ENCODE assay signal across 27 mouse cellular contexts in the genomic region with DNA sequence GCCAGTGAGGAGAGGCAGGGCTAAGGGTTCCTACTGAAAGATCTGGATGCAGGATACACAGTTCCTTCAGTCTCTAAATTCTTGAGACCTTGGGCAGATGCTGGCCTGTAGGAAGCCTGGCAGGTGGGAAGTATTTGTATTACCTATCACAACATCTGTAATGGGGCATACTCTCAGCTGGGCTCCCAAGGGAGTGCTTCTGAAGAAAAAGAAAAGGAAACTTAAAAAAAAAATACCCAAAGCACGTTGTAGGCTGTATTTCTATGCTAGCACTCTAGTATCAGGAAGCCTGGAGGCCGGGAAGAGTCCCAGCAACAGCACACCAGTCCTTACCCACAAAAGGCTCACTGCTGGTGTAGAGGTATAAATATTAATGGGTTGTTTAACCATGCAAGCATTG. TPM values are rescaled to one million over a fixed set of nuclear protein-coding genes. Genes with fewer than 3 reads are reported as not detected.
A peak's percentile ranks its signal among the peaks of the same experiment; 100 is the strongest.
DNase-seq lines count a peak whose midpoint lies in the region; ATAC-seq and TF ChIP-seq lines count a peak whose summit lies in the region.
"Had no signal": no experiment of that assay in that cellular context is flagged by ENCODE, and none has a peak within 500 bp of the region (broad histone marks: within the 10 kb centered on the region; RNA-seq: fewer than 3 reads in every experiment).

No protein-coding gene starts in this region.

- no peak for ATAC-seq in hindbrain, embryonic 12.5 days (ENCODE audit: low FRiP score)
- ATAC-seq in hindbrain, embryonic 14.5 days (ENCODE audit: low FRiP score) = no peak
- ATAC-seq in limb, embryonic 12.5 days (ENCODE audit: insufficient number of reproducible peaks, insufficient read depth, low FRiP score, low TSS enrichment, low read depth) = no peak
- ATAC-seq: forebrain, embryonic 13.5 days; forebrain, embryonic 16.5 days; hindbrain, embryonic 16.5 days; inflammation-experienced regulatory T-cells, adult 6 months had no signal

- TF ChIP-seq POLR2A in cortical plate, adult 2 months (IDR thresholded peaks at IDR 0.05; ENCODE audit: extremely low read depth, insufficient read depth, low read length) = no peak
- no peak for TF ChIP-seq POLR2A in olfactory bulb, adult 2 months (IDR thresholded peaks at IDR 0.05; ENCODE audit: insufficient read depth, low read depth, low read length)

- 39% methylated on average over 2 of the region's 2 CpGs for WGBS in hindbrain, embryonic 12.5 days
- WGBS in hindbrain, embryonic 14.5 days = 38% methylated on average over 2 of the region's 2 CpGs
- WGBS in limb, embryonic 12.5 days = 44% methylated on average over 2 of the region's 2 CpGs
- 59% methylated on average over 2 of the region's 2 CpGs for WGBS in limb, embryonic 10.5 days
- 59% methylated on average over 2 of the region's 2 CpGs for WGBS in olfactory bulb, adult 2 months

- H3K27me3 ChIP-seq in hindbrain, embryonic 12.5 days = 0 out of 2 replicates have a peak, but pooled peaks cover 8% of the 10 kb centered on the region
- no peaks in the 10 kb centered on the region for H3K27me3 ChIP-seq in hindbrain, embryonic 14.5 days (ENCODE audit: control insufficient read depth, insufficient read depth, low read length)
- H3K27me3 ChIP-seq in limb, embryonic 12.5 days = peaks cover 48% of the 10 kb centered on the region
- H3K27me3 ChIP-seq in limb, embryonic 10.5 days (ENCODE audit: low read depth, poor library complexity, severe bottlenecking) = peaks cover 62% of the 10 kb centered on the region
- H3K27me3 ChIP-seq: heart, embryonic 12.5 days; heart, embryonic 15.5 days had no signal

- no peak overlapping the region for H3K4me2 ChIP-seq in hindbrain, embryonic 12.5 days (replicated peaks)
- no peak overlapping the region for H3K4me2 ChIP-seq in hindbrain, embryonic 14.5 days (replicated peaks)
- H3K4me2 ChIP-seq in limb, embryonic 12.5 days = peak overlapping the region; percentile 6; the same call in 1 of the 2 replicates

- DNase-seq in hindbrain, embryonic 14.5 days (ENCODE audit: low spot score) = no peak
- no peak for DNase-seq in limb, embryonic 10.5 days (ENCODE audit: low spot score)
- DNase-seq in adrenal gland, adult 18-20 months (ENCODE audit: low spot score in 2 of 2) = no peak
- DNase-seq: adrenal gland, adult 8-10 months; adrenal gland, postnatal 25 days; B cell, adult 2 months; cerebellum, adult 11-12 months; cerebellum, adult 8-10 months; cerebellum, postnatal 10 days; cerebellum, postnatal 36 days; gastrocnemius, adult 2 months; gastrocnemius, postnatal 14 days; heart, adult 18-20 months; heart, postnatal 10 days; heart, postnatal 36 days had no signal

- H3K36me3 ChIP-seq in hindbrain, embryonic 12.5 days = no peaks in the 10 kb centered on the region
- H3K36me3 ChIP-seq in hindbrain, embryonic 14.5 days (replicated peaks; ENCODE audit: control insufficient read depth, insufficient read depth) = no peaks in the 10 kb centered on the region
- no peaks in the 10 kb centered on the region for H3K36me3 ChIP-seq in limb, embryonic 12.5 days
- peaks cover 6% of the 10 kb centered on the region; the same call in 1 of the 2 replicates for H3K36me3 ChIP-seq in limb, embryonic 10.5 days
- H3K36me3 ChIP-seq: heart, embryonic 12.5 days; heart, embryonic 15.5 days had no signal

- no peak for TF ChIP-seq CTCF in cortical plate, adult 2 months (IDR thresholded peaks at IDR 0.05; ENCODE audit: extremely low read depth, insufficient read depth, low read length)
- no peak for TF ChIP-seq CTCF in olfactory bulb, adult 2 months (IDR thresholded peaks at IDR 0.05; ENCODE audit: insufficient read depth, low read depth, low read length)

- peaks cover 39% of the 10 kb centered on the region for H3K4me1 ChIP-seq in hindbrain, embryonic 12.5 days
- peaks cover 14% of the 10 kb centered on the region for H3K4me1 ChIP-seq in hindbrain, embryonic 14.5 days (replicated peaks; ENCODE audit: control insufficient read depth, insufficient read depth, low read length)
- H3K4me1 ChIP-seq in limb, embryonic 12.5 days (replicated peaks) = peaks cover 31% of the 10 kb centered on the region
- H3K4me1 ChIP-seq in limb, embryonic 10.5 days = peaks cover 53% of the 10 kb centered on the region
- peaks cover 2% of the 10 kb centered on the region; the same call in 1 of the 2 replicates for H3K4me1 ChIP-seq in cortical plate, adult 2 months (ENCODE audit: control insufficient read depth, insufficient read depth, low read length)
- H3K4me1 ChIP-seq in olfactory bulb, adult 2 months (ENCODE audit: control insufficient read depth, insufficient read depth, low read length) = peaks cover 16% of the 10 kb centered on the region

- no peaks in the 10 kb centered on the region for H3K9me3 ChIP-seq in hindbrain, embryonic 12.5 days (replicated peaks)
- no peaks in the 10 kb centered on the region for H3K9me3 ChIP-seq in hindbrain, embryonic 14.5 days (ENCODE audit: control insufficient read depth, low read length)
- no peaks in the 10 kb centered on the region for H3K9me3 ChIP-seq in limb, embryonic 12.5 days
- H3K9me3 ChIP-seq in limb, embryonic 10.5 days (replicated peaks) = no peaks in the 10 kb centered on the region
- H3K9me3 ChIP-seq: forebrain, embryonic 10.5 days; forebrain, embryonic 13.5 days; heart, embryonic 12.5 days; heart, embryonic 15.5 days had no signal

- no peak overlapping the region for H3K4me3 ChIP-seq in hindbrain, embryonic 12.5 days
- H3K4me3 ChIP-seq in hindbrain, embryonic 14.5 days (replicated peaks; ENCODE audit: low read length) = no peak overlapping the region
- H3K4me3 ChIP-seq in limb, embryonic 12.5 days (replicated peaks) = no peak overlapping the region
- H3K4me3 ChIP-seq in limb, embryonic 10.5 days = no peak overlapping the region
- no peak overlapping the region for H3K4me3 ChIP-seq in cortical plate, adult 2 months (ENCODE audit: insufficient read depth, low read length)
- no peak overlapping the region for H3K4me3 ChIP-seq in olfactory bulb, adult 2 months (ENCODE audit: insufficient read depth, low read depth, low read length)
- H3K4me3 ChIP-seq: forebrain, embryonic 10.5 days; forebrain, embryonic 13.5 days; heart, embryonic 15.5 days had no signal

- H3K9ac ChIP-seq in hindbrain, embryonic 12.5 days = 0 out of 2 replicates have a peak overlapping the region, but pooled peaks have one; percentile 9
- H3K9ac ChIP-seq in hindbrain, embryonic 14.5 days = no peak overlapping the region
- no peak overlapping the region for H3K9ac ChIP-seq in limb, embryonic 12.5 days (replicated peaks)
- H3K9ac ChIP-seq: forebrain, embryonic 13.5 days had no signal

- H3K27ac ChIP-seq in hindbrain, embryonic 12.5 days = 0 out of 2 replicates have a peak overlapping the region, but pooled peaks have one; percentile 18
- H3K27ac ChIP-seq in hindbrain, embryonic 14.5 days = no peak overlapping the region
- H3K27ac ChIP-seq in limb, embryonic 12.5 days = no peak overlapping the region
- H3K27ac ChIP-seq in limb, embryonic 10.5 days = no peak overlapping the region
- peak overlapping the region; percentile 76; the same call in 1 of the 2 replicates for H3K27ac ChIP-seq in cortical plate, adult 2 months (ENCODE audit: insufficient read depth, low read length)
- 0 out of 2 replicates have a peak overlapping the region, but pooled peaks have one; percentile 38 for H3K27ac ChIP-seq in olfactory bulb, adult 2 months (ENCODE audit: insufficient read depth, low read depth, low read length)
- H3K27ac ChIP-seq: forebrain, embryonic 10.5 days had no signal

RNA-seq across cellular contexts. Expression of a gene that starts 1.2 kb away (rescaled TPM):
- polyA plus RNA-seq in hindbrain, embryonic 12.5 days (2016; fragmentation: Nextera tagmentation; extraction: Ambion mirVana) = 25.7 and 26.2 TPM in 2 replicates
- 22.4 and 24.9 TPM in 2 replicates for polyA plus RNA-seq in hindbrain, embryonic 14.5 days (2014; fragmentation: Nextera tagmentation; extraction: Ambion mirVana)
- polyA plus RNA-seq in limb, embryonic 12.5 days (2016; fragmentation: Nextera tagmentation; extraction: Ambion mirVana) = 27.9 and 28.9 TPM in 2 replicates
- 28.9 and 29.0 TPM in 2 replicates for polyA plus RNA-seq in limb, embryonic 10.5 days (2016; fragmentation: Nextera tagmentation; extraction: Ambion mirVana)
- polyA plus RNA-seq in cortical plate, adult 2 months (2012; rRNA removed) = 17.2 and 17.9 TPM in 2 replicates
- not detected in 2 replicates for polyA plus RNA-seq in olfactory bulb, adult 2 months (2012; ENCODE audit: insufficient read depth, insufficient read length, low replicate concordance, missing spikeins)
- total RNA-seq in adrenal gland, adult 18-20 months (2021) = 10 to 100 TPM; 36.9 to 38.7 TPM

RNA-seq across cellular contexts. Expression of a gene that starts 7.2 kb away (rescaled TPM):
- polyA plus RNA-seq in hindbrain, embryonic 12.5 days (2016; fragmentation: Nextera tagmentation; extraction: Ambion mirVana) = 11.8 and 12.7 TPM in 2 replicates
- polyA plus RNA-seq in hindbrain, embryonic 14.5 days (2014; fragmentation: Nextera tagmentation; extraction: Ambion mirVana) = 18.5 and 20.1 TPM in 2 replicates
- 10.1 and 11.1 TPM in 2 replicates for polyA plus RNA-seq in limb, embryonic 12.5 days (2016; fragmentation: Nextera tagmentation; extraction: Ambion mirVana)
- 11.1 and 13.1 TPM in 2 replicates for polyA plus RNA-seq in limb, embryonic 10.5 days (2016; fragmentation: Nextera tagmentation; extraction: Ambion mirVana)
- 42.5 and 51.6 TPM in 2 replicates for polyA plus RNA-seq in cortical plate, adult 2 months (2012; rRNA removed)
- not detected in 2 replicates for polyA plus RNA-seq in olfactory bulb, adult 2 months (2012; ENCODE audit: insufficient read depth, insufficient read length, low replicate concordance, missing spikeins)
- 1 to 10 TPM in 1 of 2 experiments, under 1 TPM in 1; 0.73 to 1.6 TPM for total RNA-seq in adrenal gland, adult 18-20 months (2021)
- total RNA-seq: MEL had no signal
- polyA plus RNA-seq: inflammation-experienced regulatory T-cells, adult 6 months had no signal

Comparison
In these comparisons a context has a peak if more than half of its experiments do, and no peak if none do; other contexts are left out.
1. H3K27ac ChIP-seq: peak in hindbrain, embryonic 12.5 days (single experiment), cortical plate, adult 2 months (single experiment) and olfactory bulb, adult 2 months (single experiment); none in hindbrain, embryonic 14.5 days (single experiment), limb, embryonic 12.5 days (single experiment) and limb, embryonic 10.5 days (single experiment).
2. RNA of a gene that starts 7.2 kb away (polyA plus RNA-seq): 42.5 to 51.6 TPM in cortical plate, adult 2 months, 18.5 to 20.1 TPM in hindbrain, embryonic 14.5 days, 11.1 to 13.1 TPM in limb, embryonic 10.5 days, 11.8 to 12.7 TPM in hindbrain, embryonic 12.5 days and 10.1 to 11.1 TPM in limb, embryonic 12.5 days; not detected in olfactory bulb, adult 2 months; every median in the first group is over 10 times any median in the second.